Mouse (Mus musculus) hematopoietic stem cell, adult 5-6 weeks (primary cell): ENCODE data around the gene Ncapd2. TPM values are rescaled to one million over a fixed set of nuclear protein-coding genes. Genes with fewer than 3 reads are reported as not detected.

ENCODE experiments used
- ATAC-seq, 2 experiments: fragments of 125-278 bp in 1 of 2; replicated peaks in 1 of 2; 2 replicates each; pipeline ENCODE4 v1.8.0; 2016 to 2017; ENCODE audit warnings: inconsistent platforms in 2 of 2, mild to moderate bottlenecking in 2 of 2, moderate number of reproducible peaks in 2 of 2, low read depth in 1 of 2, moderate TSS enrichment in 1 of 2; ENCODE audit not compliant: low FRiP score in 2 of 2, poor library complexity in 2 of 2, severe bottlenecking in 2 of 2, insufficient read depth in 1 of 2, low TSS enrichment in 1 of 2
- total RNA-seq: library from RNA; stranded (forward); fragments of 172-1452, 232-1000 nt; gene quantifications from 2 replicates; pipeline ENCODE4 v1.2.3, GENCODE M21; 2017

The Ncapd2 gene
- total RNA-seq, 1 experiment from 2014 or later, result 281 TPM

DNA sequence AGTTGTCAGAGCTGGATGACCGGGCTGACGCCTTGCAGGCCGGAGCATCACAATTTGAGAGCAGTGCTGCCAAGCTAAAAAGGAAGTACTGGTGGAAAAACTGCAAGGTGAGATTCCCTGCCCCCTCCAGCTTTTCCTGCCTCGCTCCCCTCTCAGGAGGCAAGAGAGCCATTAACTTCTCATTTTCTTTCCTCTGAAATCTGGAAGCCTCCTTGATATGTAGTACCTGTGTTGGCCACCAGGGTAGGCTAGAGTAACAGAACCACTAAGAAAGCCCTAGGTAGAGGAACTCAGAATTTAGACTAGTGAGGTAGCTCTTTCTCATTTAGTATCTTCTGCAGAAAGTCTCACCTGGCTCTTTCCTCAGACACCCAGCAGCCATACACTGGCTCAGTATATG, 27.5 kb upstream of the Ncapd2 start:
- peak; percentile 14 to 24; a peak in 1 of 4 replicates for ATAC-seq

GRCm38 (mm10) chr6:125217899-125218298, 26.4 kb upstream of the Ncapd2 start:
- no peak for ATAC-seq

- no peak for ATAC-seq
Measured at GRCm38 (mm10) chr6:125216898-125217297, 25.4 kb upstream of the Ncapd2 start.

GRCm38 (mm10) chr6:125215148-125215954, 23.9 kb upstream of the Ncapd2 start, which contains the start of gene Vamp1:
Gene Vamp1 (plus strand): TSS chr6:125215551.
- ATAC-seq, result peak; percentile 87 to 92

- no peak for ATAC-seq
Measured at GRCm38 (mm10) chr6:125213715-125214114, 22.2 kb upstream of the Ncapd2 start.

DNA sequence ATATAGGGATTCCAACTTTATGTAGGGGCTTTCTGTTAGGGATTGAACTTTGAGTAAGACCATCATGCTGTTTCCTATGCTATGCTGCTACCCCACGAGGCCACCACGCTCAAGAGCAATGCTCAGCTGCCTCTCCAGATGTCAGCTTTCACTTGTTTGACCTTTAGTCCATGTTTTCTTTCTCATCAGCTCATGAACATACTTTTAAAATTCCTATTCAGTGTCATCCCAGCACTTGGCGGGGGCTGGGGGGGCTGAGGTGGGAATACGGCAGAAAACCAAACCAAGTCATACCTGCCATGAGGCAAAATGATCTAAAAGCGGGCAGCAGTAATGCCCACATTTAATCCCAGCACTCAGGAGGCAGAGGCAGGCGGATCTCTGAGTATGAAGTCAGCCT, 21.6 kb upstream of the Ncapd2 start:
- no peak for ATAC-seq

DNA sequence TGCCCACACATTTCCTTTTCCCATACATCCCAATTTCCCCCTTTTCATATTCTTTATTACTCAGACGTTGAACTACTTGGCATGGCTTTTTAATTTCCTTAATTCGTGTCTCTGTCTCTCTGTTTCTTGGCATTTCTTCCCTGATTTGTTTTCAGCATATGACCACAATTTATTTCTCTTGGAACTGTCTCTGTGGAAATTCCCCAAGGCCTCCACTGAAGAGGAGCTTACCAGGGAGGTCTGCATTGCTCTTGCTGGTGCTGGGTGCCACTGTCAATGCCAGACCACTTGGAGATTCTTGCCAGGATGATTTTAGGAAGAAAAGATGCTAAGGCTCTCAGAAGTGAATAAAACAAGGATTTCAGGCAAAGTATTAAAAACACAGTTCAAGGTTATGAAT, 21.1 kb upstream of the Ncapd2 start:
- ATAC-seq, result no peak

DNA sequence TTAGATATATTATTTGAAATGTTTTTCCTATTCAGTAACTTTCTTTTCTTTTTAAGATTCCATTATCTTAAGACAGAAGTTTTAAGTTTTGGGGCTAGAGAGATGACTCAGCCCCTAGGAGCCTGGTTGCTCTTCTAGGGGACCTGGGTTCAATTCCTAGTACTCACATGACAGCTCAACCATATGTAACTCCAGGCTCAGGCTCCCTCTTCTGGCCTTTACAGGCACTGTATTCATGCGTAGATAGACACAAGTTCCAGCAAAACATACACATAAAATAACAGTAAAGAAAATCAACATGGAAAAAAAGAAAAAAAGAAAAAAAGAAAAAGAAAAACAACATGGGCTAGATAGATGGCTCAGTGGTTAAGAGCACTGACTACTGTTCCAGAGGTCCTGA, 18.9 kb upstream of the Ncapd2 start:
- no peak for ATAC-seq

DNA sequence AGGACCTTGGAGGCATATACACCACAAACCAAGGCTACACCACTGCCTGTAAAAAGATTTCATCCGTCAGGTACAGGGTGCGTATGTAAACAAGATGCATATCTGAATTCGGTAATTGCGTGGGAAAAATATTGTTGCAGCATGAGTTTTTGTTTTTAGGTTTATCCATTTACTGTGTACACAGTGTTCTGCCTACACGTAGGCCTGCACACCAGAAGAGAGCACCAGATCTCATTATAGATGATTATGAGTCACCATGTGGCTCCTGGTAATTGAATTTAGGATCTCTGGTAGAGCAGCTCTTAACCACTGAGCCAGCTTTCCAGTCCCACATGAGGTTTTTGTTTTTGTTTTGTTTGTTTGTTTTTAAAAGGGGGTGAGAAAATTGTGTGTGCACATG, 5.7 kb upstream of the Ncapd2 start:
- no peak for ATAC-seq

GRCm38 (mm10) chr6:125196301-125196700, 4.8 kb upstream of the Ncapd2 start:
- no peak for ATAC-seq

GRCm38 (mm10) chr6:125195541-125196075, 4.1 kb upstream of the Ncapd2 start:
- no peak for ATAC-seq

DNA sequence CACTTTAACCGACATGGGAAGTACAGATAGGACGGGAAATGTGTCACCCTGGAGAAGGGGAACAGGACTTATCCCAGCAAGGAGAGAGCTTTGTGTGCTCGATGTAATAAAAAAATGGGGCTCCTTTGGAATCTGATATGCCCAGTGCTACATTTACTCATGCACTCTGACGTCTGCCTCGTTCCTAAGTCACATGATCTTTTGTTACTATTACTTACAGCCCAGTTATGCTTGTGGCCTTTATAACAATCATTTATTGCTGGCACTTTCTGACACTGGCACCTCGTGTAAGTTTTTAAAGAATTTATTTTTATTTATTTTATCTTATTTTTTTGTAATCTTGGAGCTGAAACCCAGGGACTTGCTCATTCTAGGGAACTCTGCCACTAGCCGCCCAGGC, 1.9 kb upstream of the Ncapd2 start:
- ATAC-seq, result no peak

GRCm38 (mm10) chr6:125192841-125193240, 1.3 kb upstream of the Ncapd2 start:
- no peak for ATAC-seq

DNA sequence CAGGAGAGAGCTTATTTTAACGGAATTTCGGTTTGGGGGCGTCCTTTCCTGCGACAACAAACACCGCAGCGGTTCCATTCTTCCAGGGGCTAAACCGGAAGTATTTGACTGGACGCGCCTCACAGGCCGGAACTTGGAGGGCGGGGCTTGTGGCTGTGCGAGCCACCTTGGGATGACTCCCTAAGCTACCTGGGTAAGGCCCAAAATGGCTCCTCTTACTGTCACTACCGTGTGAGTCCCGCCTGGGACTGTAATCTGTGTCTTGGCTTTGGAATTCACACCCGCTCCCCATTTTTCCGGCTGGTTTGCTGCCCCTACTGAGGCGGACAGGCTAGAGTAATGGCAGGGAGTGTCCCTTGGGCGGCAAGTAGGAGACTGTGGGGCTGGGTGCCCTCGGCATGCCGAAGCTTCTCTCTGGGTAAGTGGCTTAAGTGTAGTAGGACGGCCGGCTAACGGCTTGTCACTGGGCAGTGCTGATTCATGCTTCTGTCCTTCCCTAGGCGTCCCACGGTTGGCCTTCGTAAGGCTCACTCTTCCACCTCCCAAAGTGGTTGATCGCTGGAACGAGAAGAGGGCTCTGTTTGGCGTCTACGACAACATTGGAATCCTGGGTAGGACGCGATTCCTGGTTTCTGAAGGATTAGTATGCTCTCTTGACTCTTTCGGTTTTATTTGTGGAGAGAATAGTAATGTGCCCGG, 664 bp upstream of the Ncapd2 start:
- ATAC-seq, result peak; percentile 76 to 78

DNA sequence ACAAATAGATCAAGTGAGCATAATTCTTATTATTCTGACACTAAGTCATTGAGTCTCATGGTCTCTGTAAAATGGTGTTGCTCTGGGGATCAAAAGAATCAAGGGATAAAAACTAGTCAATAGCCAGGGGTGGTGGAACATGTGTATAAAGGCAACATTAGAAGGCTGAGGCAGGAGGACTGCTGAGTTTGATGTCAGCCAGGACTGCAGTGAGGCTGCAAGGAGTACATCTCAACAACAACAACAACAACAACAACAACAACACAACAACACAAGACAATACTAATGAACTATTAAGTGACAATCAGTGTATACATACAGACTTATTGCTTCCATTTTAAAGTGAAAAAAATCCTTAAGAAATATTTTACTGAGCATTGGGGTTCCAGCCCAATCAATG, 685 bp downstream of the Ncapd2 start:
- ATAC-seq, result no peak

DNA sequence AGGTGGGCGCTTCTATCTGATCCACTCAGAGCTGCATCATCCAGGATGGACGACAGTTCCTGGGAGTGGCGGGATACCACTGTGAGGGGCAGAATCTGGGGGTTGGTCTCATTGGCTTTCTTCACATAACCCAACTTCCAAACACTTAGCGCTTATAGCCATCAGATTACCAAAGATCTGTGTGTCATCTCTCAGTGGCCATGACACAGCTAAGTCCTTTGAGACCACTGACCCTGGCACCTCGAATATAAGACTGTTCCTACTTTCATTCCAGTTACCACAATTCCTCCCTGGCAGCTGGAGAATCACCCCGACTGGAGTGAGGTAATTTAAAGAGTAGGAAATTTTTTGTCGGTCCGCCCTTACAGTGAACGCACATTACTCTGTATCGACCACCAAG, 5.3 kb downstream of the Ncapd2 start:
- ATAC-seq, result no peak

GRCm38 (mm10) chr6:125182133-125182532, 9.4 kb downstream of the Ncapd2 start:
- no peak for ATAC-seq

DNA sequence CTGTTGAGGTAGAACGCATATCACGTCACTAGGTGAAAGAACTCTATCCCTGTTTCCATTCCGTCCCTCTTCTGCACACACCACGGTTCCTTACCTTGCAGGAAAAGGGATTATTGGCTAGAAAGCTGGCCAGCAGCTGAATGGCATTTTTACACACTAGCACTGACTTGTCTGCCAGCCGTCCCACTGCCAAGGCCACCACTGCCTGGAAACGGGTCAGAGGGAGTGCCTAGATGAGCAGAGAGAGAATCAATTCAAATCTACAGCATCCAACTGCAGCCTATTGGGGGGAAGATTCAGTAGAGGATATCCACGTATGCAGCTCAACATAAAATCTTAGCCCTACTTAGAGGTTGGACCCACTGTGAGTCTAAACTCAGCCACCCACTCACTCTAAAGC, 11.9 kb downstream of the Ncapd2 start:
- no peak for ATAC-seq
